Mouse (Mus musculus) splenic B cell, adult 2 months (primary cell): ENCODE results near the gene Tsga10.

Experiments
- DNase-seq: peaks from one replicate; pipeline ENCODE4 v3.0.0-alpha.2; 2011; ENCODE audit warnings: low read depth, low spot score
- H3K27me3 ChIP-seq: 2 replicates; pipeline ENCODE4 v1.6.1; 2012; ENCODE audit warnings: mild to moderate bottlenecking, low read length, moderate library complexity, mixed read lengths; ENCODE audit not compliant: control insufficient read depth, poor library complexity, insufficient read depth, severe bottlenecking
- H3K36me3 ChIP-seq: 2 replicates; pipeline ENCODE4 v1.6.1; 2012; ENCODE audit warnings: mild to moderate bottlenecking, low read length, moderate library complexity, mixed read lengths; ENCODE audit not compliant: control insufficient read depth, poor library complexity, insufficient read depth, severe bottlenecking

Gene Tsga10

DNA sequence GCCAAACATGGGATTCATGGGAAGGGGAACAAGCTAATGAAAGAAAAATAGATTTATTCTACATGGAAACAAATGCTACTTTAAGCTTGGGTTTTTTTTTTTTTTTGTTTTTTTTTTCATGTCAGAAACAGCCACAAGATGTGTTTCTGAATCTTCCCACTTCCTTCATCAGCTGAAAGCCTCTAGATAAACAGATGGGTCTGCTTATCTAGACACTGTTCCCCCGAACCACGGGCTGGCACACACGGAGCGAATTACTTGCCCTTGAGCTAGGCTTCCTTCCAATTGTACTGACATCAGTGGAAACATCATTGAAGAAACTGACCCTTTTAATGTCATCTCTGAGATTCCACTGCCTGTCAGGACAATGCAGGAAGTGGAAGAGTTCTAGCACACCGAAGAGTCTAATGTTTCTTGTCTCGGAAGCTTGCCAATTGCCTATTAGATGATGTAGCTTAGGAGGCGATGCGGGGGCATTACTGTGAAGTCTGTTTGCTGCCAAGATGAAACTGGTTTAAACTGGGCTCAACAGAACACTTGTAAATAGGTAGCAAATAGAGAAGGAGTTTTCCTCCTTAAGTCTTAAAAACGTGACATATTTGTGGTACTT lies 121.5 kb downstream of the Tsga10 start:
- Histone ChIP-seq H3K27me3 (no peaks in the 10 kb centered on the region), H3K36me3 (no peaks in the 10 kb centered on the region)
- DNase-seq = no peak

DNA sequence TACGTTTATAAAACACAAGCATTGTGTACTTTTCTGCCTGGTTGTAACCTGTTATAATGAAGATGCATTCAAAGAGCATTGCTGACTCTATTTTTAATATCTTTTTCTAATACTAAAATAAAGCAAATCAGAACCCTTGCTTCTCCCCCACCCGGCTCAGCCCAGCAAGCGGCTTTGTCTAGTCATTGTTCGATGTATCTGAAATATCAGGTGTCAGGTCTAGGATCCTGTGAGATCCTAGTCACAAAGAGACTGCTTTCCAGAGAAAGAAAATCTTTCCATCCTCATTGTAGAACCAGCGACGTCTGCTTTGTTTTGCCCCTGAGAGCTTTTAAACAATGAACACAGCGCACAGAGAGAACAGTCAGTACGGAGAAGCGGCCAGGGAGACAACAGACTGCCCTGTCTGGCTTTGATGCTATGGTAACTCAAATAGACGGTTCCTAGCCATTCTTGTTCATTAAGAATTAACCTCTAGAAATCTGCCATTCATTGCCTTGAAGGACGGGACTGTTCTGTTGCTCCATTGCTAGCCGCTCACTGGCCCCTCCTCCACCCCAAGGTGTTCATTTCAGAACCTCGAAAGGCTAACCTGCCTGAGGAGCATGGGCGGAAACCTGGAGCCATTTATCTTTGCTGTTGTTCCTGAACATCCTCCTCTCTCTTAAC lies 123.5 kb downstream of the Tsga10 start:
- Histone ChIP-seq H3K36me3 (no peaks in the 10 kb centered on the region), H3K27me3 (no peaks in the 10 kb centered on the region)
- no peak for DNase-seq

DNA sequence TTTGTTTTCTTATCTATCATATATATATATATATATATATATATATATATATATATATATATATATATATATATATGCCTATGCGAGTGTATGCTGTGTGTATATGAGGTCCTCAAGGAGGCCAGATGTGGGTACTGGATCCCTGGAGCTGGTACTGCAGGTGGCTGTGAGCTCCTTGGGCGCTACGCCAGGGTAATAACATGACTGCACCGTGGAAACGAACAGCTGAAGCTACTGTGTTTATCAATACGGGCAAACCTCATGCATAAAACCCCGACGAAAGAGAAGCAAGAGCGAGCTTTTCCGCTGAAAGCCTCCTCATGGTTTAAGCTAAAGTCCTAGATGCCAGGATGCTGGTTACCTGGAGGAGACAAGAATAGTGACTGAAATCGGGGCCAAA lies 124.1 kb downstream of the Tsga10 start:
- H3K27me3 ChIP-seq = no peaks in the 10 kb centered on the region
- no peak for DNase-seq
- H3K36me3 ChIP-seq = no peaks in the 10 kb centered on the region

DNA sequence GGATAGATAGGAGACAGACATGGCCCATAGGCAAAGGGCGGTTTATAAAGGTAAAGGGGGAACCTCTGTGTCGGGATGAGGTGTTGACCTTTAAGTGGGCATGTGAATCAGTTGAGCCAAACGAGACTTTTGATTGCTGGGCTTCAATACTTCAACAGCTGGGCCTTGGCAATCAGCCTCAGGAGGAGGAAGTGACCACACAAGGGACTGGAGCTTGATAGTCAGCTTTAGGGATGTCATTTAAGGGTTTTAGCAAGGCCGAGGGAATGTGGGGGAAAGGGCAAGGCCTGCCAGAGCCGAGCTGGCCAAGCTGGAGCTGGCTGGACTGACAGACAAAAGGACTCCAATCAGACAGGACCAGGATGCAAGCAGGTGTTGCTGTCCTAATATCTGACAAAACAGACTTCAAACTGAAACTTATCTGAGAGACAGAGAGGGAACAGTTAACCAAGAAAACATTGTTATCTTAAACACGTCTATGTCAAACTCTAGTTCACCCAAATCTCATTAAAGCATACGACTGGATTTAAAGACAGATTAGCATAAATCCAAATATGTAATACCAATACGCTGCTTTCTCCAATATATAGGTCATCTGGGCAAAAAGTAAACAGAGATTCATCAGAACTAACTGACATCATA lies 125.9 kb downstream of the Tsga10 start:
- DNase-seq = no peak
- H3K36me3 ChIP-seq = no peaks in the 10 kb centered on the region
- no peaks in the 10 kb centered on the region for H3K27me3 ChIP-seq

DNA sequence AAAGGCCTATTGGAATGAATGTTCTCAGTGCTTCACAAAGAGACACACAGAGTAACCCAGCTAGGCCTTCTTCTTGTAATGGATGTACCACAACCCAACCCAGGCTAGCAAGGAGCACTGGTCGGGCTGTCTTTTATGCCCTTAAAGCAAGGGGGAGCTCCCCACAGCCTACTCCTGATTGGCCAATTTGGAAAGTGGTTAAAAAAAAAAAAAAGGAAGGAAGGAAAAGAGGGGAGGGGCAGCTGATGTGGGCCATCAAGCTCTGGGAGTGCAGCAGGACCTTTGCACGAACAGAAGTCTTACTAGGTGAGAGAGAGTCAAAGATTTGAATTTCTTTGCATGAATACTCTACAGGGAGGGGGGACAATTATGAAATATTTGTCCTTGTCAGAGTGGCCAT lies 127.3 kb downstream of the Tsga10 start:
- no peak for DNase-seq
- no peaks in the 10 kb centered on the region for H3K27me3 ChIP-seq
- H3K36me3 ChIP-seq = no peaks in the 10 kb centered on the region

DNA sequence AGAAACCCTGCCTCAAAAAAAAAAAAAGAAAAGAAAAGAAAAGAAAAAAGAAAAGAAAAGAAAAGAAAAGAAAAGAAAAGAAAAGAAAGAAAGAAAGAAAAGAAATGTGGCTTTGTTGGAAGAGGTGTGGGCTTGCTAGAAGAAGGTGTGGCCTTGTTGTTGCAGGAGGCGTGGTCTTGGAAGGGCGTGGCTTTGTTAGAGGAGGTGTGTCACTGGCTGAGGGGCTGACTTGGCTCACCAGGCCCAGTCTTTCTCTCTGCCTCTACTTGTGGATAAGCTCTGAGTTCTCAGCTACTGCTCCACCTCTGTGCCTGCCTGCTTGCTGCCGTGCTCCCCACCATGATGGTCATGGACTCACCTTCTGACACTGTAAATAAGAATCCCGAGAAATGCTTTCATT lies 129.2 kb downstream of the Tsga10 start:
- DNase-seq = no peak
- H3K36me3 ChIP-seq = no peaks in the 10 kb centered on the region
- H3K27me3 ChIP-seq = no peaks in the 10 kb centered on the region

DNA sequence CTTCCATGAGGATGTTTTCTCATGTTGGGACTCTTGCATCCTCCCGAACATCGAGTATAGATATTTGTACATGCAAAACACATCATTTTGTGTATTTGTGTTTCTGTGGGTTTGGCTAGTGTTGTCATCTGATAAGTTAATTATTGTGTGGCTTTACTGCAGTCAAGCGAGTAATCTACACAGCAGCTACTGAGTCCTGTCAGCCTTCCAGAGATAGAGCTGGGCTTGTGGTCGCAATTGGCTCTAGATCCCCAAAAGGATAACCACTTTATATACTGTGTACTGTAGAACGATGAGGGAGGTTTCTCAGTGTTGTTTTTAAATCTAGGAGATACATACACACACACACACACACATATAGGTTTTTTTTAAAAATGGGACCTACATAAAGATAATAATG lies 130.3 kb downstream of the Tsga10 start:
- no peaks in the 10 kb centered on the region for H3K36me3 ChIP-seq
- H3K27me3 ChIP-seq = no peaks in the 10 kb centered on the region
- DNase-seq = no peak

DNA sequence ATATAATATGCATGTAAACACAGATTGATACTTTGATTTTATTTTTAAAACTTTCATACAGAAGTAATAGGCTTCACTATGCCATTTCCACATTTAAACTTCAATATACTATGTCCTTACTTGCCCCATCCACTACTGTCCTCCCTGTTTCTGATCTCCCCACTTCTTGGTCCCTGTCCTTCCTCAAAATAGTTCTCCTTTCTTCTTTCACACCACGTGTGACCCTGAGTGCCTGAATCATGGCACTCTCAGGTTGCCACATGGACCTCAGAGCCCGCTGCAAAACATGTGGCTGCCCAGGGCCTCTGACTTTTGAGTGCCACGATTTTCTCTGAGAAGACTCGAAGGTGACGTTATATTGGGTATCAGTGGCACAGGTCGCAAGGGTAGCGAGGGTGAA lies 131.4 kb downstream of the Tsga10 start:
- no peaks in the 10 kb centered on the region for H3K27me3 ChIP-seq
- no peak for DNase-seq

DNA sequence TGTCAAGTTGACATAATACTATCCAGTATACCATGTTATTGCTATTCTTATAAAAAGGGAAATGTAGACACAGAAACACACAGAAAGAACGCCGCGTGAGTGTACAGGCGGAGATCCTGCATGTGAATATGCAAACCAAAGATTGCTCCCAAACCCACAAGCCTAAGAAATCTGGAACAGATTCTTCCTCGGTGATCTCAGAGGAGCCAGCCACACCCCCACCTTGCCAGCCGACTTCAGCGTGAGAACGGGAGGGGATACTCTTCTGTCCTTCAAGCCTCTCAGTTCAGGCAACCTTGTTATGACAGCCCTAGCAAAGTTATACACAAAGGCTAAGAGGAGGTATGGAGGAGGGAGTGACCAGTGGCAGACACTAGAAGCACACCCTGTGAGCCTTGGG lies 136.9 kb downstream of the Tsga10 start:
- no peak for DNase-seq
- H3K27me3 ChIP-seq = no peaks in the 10 kb centered on the region
- H3K36me3 ChIP-seq = no peaks in the 10 kb centered on the region

More for the DNA sequence above, 131.4 kb downstream of the Tsga10 start:
- H3K36me3 ChIP-seq = no peaks in the 10 kb centered on the region

DNA sequence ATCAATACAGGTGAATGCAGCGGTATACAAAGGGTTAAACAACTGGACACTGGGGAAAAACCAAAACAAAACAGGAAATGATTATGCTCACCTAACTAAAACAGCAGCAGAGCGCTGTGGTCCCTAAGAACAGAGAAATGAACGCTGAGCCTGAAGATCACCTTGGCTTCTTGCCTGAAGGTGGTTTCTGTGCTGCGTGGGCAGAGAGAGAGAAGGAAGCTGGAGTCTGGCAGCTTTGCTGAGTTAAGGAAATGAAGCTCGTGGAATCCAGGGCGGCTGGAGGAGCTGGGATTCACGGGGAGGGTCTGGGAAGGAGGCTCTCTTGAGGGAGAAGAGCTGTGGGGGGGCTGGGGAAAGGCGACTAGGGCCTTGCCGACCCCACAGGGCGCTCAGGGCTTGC lies 138.2 kb downstream of the Tsga10 start:
- DNase-seq = no peak
- no peaks in the 10 kb centered on the region for H3K27me3 ChIP-seq
- H3K36me3 ChIP-seq = no peaks in the 10 kb centered on the region

DNA sequence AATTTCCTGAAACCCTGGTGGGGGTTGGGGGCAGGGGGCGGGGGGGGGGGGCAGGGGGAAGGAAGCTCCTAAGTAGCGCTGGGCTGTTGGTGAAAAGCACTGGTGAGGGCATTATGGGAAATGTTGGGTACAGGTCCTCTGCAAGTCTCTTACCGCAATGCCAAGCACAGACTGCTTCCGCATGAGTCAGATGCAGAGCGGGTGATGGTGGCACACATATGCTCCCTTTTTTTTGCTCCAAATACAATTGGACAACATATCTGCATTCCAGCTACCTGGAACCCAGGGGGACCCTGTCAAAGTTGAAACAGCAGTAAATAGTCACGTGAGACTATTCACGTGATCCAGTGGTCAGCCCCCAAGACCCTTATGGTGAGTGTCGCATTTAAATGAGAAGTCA lies 139.0 kb downstream of the Tsga10 start:
- Histone ChIP-seq H3K27me3 (no peaks in the 10 kb centered on the region), H3K36me3 (no peaks in the 10 kb centered on the region)
- no peak for DNase-seq

DNA sequence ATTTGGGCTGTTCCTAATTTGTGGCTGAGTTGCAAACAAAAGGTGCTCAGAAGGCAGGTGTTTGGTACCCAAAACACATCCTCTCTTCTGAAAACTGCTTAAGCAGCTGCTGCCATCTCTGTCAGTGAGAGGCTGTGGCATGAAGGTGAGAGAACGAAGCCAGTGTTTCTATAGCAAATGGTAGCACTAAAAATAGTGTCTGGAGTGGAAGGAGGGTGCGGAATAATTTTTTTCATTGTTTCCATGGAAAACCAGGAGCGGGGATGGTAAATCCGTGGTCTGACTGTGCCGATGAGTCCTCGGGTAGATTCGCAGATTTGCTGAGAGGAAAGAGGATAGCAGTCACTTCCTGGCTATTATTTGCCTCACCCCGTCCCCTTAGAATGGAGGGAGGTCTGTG lies 139.8 kb downstream of the Tsga10 start:
- Histone ChIP-seq H3K27me3 (no peaks in the 10 kb centered on the region), H3K36me3 (no peaks in the 10 kb centered on the region)
- no peak for DNase-seq

DNA sequence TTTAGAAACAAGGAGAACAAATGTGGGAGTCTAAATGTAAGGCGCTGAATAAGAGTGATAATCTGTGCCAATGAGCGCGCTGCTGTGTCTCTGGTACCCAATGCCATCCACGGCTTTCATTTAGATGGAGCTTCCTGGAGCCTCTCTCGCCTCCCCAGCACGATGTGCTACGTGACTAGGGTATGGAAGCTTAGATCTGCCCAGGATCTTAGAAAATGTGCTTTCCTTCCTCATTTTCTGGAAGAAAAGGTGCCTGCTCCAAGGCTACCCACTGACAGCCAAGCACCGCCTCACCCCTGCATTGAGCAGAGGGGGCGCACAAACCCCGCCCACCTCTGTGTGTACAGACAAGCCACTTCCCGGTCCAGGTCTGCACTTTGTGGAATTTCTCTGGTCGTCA lies 140.3 kb downstream of the Tsga10 start:
- H3K27me3 ChIP-seq = no peaks in the 10 kb centered on the region
- H3K36me3 ChIP-seq = no peaks in the 10 kb centered on the region
- no peak for DNase-seq

DNA sequence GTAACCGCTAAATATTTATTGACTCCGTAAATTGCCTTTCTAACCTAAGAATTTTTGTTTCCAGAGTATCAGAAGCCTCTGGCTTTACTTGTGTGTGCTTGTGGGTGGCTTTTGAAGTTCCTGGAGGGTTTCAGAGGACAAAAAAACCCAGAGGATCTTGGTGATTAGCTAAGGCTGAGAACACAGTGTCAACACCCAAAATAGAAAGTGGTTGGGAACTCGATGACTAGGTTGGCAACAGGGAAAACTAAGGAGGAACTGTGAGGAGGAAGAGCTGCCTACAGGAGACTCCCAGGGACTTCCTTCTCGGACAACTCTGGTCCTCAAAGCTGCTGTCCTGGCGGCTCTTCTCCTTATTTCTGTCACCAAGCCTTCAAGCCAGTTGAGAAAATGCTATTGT lies 145.1 kb downstream of the Tsga10 start:
- H3K36me3 ChIP-seq = no peaks in the 10 kb centered on the region
- no peak for DNase-seq
- H3K27me3 ChIP-seq = no peaks in the 10 kb centered on the region

DNA sequence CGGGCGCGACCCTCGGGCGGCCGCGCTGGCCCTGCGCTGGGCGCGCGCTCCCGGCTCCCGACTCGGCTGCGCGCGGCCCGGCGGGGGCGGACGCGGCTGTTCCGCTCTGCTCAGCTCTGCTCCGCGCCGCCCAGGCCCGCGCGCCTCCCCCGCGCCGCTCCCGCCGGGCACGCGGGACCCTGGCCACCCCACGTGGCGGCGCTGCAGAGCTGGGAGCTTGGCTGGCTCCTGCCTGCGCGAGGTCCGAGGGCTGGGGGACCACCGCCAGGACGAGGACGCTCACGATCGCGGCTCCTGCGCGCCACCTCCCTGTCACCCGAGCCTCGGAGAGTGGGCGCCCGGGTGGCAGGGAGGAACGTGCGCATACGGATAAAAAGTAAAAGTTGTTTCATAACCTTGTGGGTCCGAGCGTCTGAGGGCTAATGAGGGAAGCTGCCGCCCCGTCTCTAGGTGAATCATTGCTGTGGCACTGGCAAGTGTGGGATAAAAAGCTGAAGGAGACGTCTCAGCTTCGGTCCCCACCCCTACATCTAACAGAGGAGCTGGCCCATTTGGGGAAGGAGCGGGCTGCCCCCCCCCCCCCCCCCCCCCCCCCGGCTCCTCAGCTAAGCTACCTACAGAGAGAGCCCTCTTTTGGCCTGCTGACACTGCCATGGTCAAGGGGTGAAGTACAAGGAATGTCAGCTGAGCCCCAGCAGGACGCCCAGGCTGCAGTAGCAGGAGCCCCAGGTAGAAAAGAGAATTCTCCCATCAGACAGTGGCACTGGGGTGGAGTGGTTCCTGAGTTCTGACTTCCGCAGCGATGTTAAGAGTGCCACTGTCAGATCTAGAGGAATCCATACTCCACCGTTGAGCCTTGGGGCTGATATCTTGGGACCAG lies 146.2 kb downstream of the Tsga10 start, which contains the start of gene 2010300C02Rik:
Gene 2010300C02Rik, minus strand, starts transcription at position 325 of the 880 bp plus-strand sequence.
- DNase-seq = peak; percentile 29
- H3K27me3 ChIP-seq = no peaks in the 10 kb centered on the region
- no peaks in the 10 kb centered on the region for H3K36me3 ChIP-seq
